Mouse (Mus musculus) spleen, postnatal 4 days (tissue): ENCODE data around the gene Slamf7.
"Not testable (repeated sequence)": the region's sequence is repeated elsewhere in the genome, so short reads cannot be mapped to it uniquely, and the experiment has no call there.

Source experiments
- DNase-seq, 2 experiments: peaks; one replicate each; pipeline ENCODE4 v3.0.0; 2022; ENCODE audit warnings: low spot score in 2 of 2

The Slamf7 gene

GRCm38 (mm10) chr1:171652734-171653133 lies at the start of gene Slamf7:
Gene Slamf7 (minus strand): TSS chr1:171653035.
- DNase-seq = no peak

GRCm38 (mm10) chr1:171698983-171699382 lies 46.1 kb upstream of the Slamf7 start:
- DNase-seq = peak; percentile 67 to 79

DNA sequence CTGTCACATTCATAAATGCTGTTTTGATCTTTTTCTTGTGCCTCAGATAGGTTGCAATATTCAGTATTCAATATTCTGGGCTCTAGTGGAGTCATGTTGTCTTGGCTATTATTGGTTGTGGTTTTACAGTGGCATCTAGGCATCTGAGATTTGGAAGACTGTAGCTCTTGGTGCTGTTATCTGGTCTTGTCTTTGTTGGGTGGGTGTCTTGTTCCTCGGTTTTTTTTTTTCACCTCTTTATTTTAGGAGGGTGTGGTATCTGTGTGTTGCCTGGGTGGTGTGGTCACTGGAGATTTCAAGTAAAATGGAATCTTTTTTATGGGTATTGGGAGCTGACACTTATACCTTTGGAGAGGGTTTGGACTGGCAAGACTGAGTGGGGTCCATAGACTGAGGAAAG lies 41.1 kb upstream of the Slamf7 start:
- DNase-seq = no peak

DNA sequence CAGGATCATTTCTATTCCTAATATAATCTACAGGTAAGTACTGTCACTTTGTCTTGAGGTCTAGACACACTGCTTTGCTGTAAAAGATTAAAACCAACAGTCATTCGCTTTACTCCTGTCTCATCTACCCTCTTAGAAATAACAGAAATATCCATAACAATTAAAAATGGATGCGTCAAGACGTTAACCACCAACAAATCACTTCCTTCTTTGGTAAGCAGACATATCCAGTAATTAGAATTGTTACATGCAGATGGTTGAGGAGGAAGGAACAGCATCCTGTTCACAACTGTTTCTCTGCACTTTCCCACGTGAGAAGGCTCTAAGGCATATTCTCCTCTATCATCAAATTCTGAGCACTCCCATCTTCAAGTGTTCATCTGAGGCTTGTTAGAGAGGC lies 34.5 kb upstream of the Slamf7 start:
- DNase-seq = no peak

GRCm38 (mm10) chr1:171684923-171685322 lies 32.1 kb upstream of the Slamf7 start:
- DNase-seq = no peak

DNA sequence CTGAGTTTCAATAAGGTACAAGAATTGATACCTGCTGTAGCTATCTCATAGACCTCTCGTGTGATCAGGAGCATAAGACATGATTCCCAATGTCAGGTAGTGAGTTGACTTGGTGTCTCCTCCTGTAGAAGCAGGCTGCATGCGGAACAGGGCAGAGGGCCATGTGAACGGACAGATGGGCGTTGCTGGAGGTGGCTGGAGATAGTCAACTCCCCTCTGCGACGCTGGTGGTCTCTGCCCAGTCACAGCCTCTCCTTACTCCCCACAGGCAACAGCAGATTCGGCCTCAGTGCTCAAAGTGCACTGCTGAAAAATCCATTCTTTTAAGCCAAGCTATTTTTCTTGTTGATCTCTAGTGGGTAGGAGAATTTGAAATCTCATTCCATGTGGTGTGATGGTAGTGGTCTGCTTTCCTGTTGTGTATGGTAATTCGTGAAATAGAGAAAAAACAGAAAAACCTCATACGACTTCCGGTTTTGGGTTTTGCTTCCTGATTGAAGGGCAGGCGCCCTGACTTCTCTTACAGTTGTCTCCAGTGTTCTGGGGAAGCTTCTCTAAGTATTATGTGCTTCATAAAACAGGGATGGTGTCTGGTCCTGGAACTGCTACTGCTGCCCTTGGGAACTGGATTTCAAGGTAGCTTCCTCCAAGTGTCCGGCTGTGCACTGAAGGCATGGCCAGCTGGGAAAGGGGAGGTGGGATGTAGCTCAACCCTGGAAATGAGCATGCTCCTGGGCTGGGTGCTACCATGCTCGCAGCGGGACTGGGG lies 28.9 kb upstream of the Slamf7 start, which contains the start of gene Cd48:
TSS of gene Cd48 (plus strand) at position 479 of the 769 bp plus-strand sequence.
- DNase-seq = no peak

DNA sequence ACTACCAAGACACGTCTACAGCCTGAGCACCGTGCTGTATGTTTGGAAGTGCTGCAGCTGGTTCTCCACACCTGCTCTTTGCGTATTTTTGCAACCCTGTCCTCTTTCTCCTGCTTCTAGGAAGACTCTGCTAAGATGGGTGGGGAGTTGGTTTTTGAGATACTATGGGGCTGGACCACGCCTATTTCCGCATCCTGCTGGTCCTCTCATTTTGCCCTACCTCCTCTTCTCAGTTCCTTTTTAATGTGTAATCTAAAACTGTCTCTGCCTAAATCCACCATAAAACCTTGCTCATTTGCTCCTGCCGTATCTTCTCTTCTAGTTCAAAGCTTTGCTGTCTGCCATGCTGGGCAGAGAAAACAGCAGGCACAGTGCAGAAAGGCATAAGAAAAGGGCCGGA lies 28.2 kb upstream of the Slamf7 start:
- DNase-seq = peak in 1 of 2 experiments; percentile 36

DNA sequence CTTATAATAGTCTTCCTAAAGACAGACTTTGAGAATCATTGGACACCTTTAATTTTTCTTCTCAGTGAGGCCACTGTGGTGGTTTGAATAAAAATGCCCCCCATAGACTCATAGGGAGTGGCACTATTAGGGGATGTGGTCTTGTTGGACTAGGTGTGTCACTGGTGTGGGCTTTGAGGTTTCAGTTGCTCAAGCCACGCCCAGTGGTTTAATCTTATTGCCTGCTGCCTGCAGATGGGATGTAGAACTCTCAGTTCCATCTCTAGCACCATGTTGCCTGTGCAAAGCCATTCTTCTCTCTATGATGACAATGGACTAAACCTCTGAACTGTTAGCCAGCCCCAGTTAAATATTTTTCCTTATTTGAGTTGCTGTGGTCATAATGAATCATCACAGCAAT lies 24.9 kb upstream of the Slamf7 start:
- DNase-seq = no peak

- no peak for DNase-seq
Observed at GRCm38 (mm10) chr1:171674467-171674866, 21.6 kb upstream of the Slamf7 start.

DNA sequence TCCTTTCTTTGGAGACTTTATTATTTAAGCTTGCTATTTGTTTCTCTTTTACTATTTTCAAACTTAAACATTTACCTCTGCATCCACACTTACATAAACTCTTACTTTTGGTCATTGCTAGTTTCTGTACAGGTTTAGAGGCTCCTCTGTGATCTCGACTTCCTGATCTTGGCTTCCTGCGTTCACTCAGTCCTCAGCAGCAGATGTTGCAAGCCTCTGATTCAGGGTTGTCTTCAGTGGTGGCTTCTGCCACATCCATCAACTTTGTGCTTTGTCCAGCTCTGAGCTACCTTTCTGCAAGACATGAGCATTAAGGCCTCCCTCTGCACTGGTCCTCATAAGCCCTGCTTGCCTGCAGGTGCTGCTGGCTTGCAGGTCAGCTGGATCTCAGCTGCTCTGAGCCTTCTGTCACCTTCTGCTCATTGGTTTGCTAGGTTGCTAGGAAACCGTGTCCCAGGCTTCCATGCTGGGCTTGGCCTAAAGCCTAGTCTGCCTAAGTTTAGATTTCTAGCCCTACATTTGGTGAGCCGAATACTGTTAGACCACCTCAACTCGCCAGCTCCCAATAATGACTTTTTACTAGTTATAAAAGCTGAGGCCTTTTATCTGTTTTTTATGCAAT lies 20.1 kb upstream of the Slamf7 start:
- no peak for DNase-seq

DNA sequence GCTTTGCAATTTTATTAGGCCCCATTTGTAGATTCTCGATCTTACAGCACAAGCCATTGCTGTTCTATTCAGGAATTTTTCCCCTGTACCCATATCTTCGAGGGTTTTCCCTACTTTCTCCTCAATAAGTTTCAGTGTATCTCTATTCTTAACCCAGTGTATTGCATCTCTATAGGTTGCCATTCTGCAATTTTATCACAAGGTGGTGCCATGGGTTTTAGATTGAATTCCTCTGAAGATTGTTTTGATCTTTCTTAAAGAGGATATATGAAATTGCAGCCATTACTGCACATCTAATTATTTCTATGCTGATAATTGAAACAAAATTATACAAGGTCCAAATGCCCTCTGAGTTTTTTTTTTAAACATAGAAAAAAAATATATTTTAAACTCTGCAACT lies 19.6 kb upstream of the Slamf7 start:
- not testable (repeated sequence) for DNase-seq

- no peak for DNase-seq
Observed at GRCm38 (mm10) chr1:171667160-171667559, 14.3 kb upstream of the Slamf7 start.

DNA sequence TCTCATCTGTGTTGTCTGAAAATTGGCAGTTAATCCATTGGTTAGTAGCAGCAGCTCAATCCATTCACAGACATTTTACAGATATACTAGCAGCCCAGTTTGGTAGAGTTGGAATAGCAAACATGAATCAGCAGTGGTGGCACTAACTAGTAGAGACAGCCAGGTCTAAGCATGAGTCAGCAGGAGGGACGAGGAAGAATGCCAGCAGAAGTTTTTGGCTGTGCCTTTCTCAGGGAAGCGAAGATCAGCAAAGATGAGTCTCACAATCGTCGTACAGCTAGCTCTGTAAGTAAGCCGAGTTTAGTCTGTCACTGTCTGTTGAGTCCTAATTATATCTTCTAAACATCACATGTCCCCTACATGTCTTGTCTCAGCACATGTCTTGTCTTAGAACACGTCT lies 13.5 kb upstream of the Slamf7 start:
- DNase-seq = no peak

GRCm38 (mm10) chr1:171663757-171664156 lies 10.9 kb upstream of the Slamf7 start:
- DNase-seq = no peak

DNA sequence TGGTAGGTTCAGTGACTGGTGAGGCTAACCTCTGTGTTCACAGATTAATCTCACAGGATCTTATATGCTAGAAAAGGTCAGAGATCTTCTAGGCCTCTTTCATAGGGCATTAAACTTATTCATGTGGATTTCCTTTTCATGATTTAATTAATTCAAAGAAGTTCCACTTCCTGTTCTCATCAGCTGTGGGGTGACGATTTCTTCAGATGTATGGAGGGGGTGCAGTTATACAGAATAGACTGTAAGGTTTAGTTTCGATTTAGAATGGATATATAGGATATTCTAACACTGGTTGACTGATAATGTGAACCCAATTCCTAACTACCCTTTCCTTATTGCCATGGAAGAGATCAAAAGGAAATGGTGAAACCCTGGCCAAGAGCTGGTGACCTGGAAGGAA lies 8.6 kb upstream of the Slamf7 start:
- DNase-seq = no peak

- DNase-seq = no peak
Observed at GRCm38 (mm10) chr1:171660423-171660822, 7.6 kb upstream of the Slamf7 start.

- DNase-seq = no peak
Observed at GRCm38 (mm10) chr1:171658561-171658991, 5.7 kb upstream of the Slamf7 start.

GRCm38 (mm10) chr1:171648840-171649239 lies 4.0 kb downstream of the Slamf7 start:
- DNase-seq = no peak

- no peak for DNase-seq
Observed at GRCm38 (mm10) chr1:171647716-171648115, 5.1 kb downstream of the Slamf7 start.

GRCm38 (mm10) chr1:171646429-171646940 lies 6.3 kb downstream of the Slamf7 start:
- DNase-seq = no peak

DNA sequence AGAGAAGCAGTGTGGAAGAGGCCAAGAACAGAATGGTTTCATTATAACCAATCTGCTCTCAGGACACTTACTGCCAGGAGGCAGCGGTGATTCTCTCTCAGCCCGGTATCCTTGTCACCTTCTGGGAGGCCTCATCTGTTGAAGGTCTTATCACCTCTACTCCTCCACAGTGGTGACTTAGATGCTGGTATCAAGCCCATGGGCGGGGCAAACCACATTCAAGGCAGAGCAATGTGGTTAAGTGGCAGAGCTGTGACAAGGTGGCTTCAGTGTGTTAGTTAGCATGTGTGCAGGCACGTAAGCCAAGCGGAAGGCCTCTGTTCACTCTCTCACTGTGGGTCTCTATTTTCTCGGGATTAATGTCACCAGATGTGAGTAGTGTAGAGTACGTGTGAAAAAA lies 9.2 kb downstream of the Slamf7 start:
- peak in 1 of 2 experiments; percentile 54 for DNase-seq

DNA sequence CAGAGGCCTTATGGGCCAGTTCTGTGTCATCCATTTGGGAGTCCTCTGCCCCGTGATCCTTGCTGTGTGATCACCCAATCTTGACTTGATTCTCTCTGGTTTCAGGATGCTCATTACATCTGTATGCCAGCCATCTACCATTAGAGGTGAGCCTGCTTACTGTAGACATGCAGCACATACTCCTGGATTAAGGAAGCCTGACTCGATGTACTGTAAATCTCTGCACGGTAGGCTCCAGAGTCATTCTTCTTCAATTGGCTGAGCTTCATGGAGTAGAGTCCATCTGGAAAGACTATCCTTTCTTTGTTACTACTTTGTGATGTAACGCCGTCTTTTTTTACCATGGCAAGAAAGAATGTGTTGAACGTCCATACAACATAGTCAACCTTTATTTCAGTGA lies 12.0 kb downstream of the Slamf7 start:
- DNase-seq = no peak

DNA sequence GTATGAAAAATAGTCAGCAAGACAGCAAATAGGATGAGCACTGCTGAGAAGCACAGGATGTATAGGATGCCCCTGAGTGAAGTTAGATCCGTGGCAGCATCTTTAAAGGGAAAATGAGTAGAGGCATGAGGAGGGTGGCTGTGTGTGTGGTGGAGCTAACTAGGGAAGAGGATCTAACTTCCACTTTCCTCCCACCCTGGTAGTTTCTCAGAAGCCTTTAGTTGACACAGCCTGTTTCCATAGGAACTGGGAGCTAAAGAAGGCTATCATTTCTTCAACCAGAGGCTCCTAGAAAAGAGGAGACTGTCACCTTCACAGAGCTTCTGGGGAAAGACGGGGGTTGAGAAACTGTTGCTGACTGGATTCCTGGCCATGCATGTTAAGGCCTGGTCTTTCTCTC lies 14.1 kb downstream of the Slamf7 start:
- no peak for DNase-seq
